Mouse (Mus musculus): Measurements from ENCODE around the gene Myo18a.

Gene Myo18a

GRCm38 (mm10) chr11:77867419-77868083 lies 104.5 kb downstream of the Myo18a start:
- no peak for DNase-seq (ENCODE audit: extremely low spot score, low spot score)

- no peak for DNase-seq (ENCODE audit: extremely low spot score, low spot score)
Observed at GRCm38 (mm10) chr11:77871436-77871835, 108.4 kb downstream of the Myo18a start.

- no peak for DNase-seq (ENCODE audit: extremely low spot score, low spot score)
Observed at GRCm38 (mm10) chr11:77872236-77872635, 109.2 kb downstream of the Myo18a start.

- no peak for DNase-seq (ENCODE audit: extremely low spot score, low spot score)
Observed at GRCm38 (mm10) chr11:77872685-77873084, 109.6 kb downstream of the Myo18a start.

GRCm38 (mm10) chr11:77873116-77873515 lies 110.1 kb downstream of the Myo18a start:
- no peak for DNase-seq (ENCODE audit: extremely low spot score, low spot score)

- no peak for DNase-seq (ENCODE audit: extremely low spot score, low spot score)
Observed at GRCm38 (mm10) chr11:77874685-77875231, 111.7 kb downstream of the Myo18a start.

- DNase-seq (ENCODE audit: extremely low spot score, low spot score): no peak
Observed at GRCm38 (mm10) chr11:77875269-77875668, 112.2 kb downstream of the Myo18a start.

- no peak for DNase-seq (ENCODE audit: extremely low spot score, low spot score)
Observed at GRCm38 (mm10) chr11:77875847-77876759, 113.1 kb downstream of the Myo18a start.

- DNase-seq (ENCODE audit: extremely low spot score, low spot score): no peak
Observed at GRCm38 (mm10) chr11:77876760-77877148, 113.7 kb downstream of the Myo18a start.

- peak; percentile 27 for DNase-seq (ENCODE audit: extremely low spot score, low spot score)
Observed at GRCm38 (mm10) chr11:77884524-77885245, 121.6 kb downstream of the Myo18a start.

- DNase-seq (ENCODE audit: extremely low spot score, low spot score): peak; percentile 64
Observed at GRCm38 (mm10) chr11:77885246-77885575, 122.2 kb downstream of the Myo18a start.

GRCm38 (mm10) chr11:77887373-77887960 lies 124.4 kb downstream of the Myo18a start:
- DNase-seq (ENCODE audit: extremely low spot score, low spot score): peak; percentile 57

GRCm38 (mm10) chr11:77888846-77889245 lies 125.8 kb downstream of the Myo18a start:
- DNase-seq (ENCODE audit: extremely low spot score, low spot score): no peak

- no peak for DNase-seq (ENCODE audit: extremely low spot score, low spot score)
Observed at GRCm38 (mm10) chr11:77889484-77889883, 126.4 kb downstream of the Myo18a start.

GRCm38 (mm10) chr11:77890648-77891258 lies 127.7 kb downstream of the Myo18a start:
- DNase-seq (ENCODE audit: extremely low spot score, low spot score): no peak

- no peak for DNase-seq (ENCODE audit: extremely low spot score, low spot score)
Observed at GRCm38 (mm10) chr11:77892883-77893282, 129.8 kb downstream of the Myo18a start.

GRCm38 (mm10) chr11:77893283-77893682 lies 130.2 kb downstream of the Myo18a start:
- no peak for DNase-seq (ENCODE audit: extremely low spot score, low spot score)

- peak; percentile 72 for DNase-seq (ENCODE audit: extremely low spot score, low spot score)
Observed at GRCm38 (mm10) chr11:77893787-77894718, 131.0 kb downstream of the Myo18a start, which contains the start of gene Pipox. TSS of gene Pipox (minus strand) at chr11:77894096.

- no peak for DNase-seq (ENCODE audit: extremely low spot score, low spot score)
Observed at GRCm38 (mm10) chr11:77894967-77895366, 131.9 kb downstream of the Myo18a start.

GRCm38 (mm10) chr11:77896011-77896410 lies 133.0 kb downstream of the Myo18a start:
- DNase-seq (ENCODE audit: extremely low spot score, low spot score): no peak

All from neural tube, embryonic 10.5 days (tissue).